Mouse (Mus musculus) E14TG2a.4 (cell line): ENCODE measurements around the gene Cd248.

ENCODE experiments used
- CTCF ChIP-seq: conservative IDR thresholded peaks from 2 replicates; pipeline ENCODE4 v1.5.1; 2014; ENCODE audit warnings: low read length
- NANOG ChIP-seq: IDR thresholded peaks from 2 replicates; pipeline ENCODE4 v1.6.1; 2014; ENCODE audit warnings: borderline replicate concordance, low read length, mixed read lengths
- POU5F1 ChIP-seq: IDR thresholded peaks from 2 replicates; pipeline ENCODE4 v1.6.1; 2014; ENCODE audit warnings: low read length, borderline replicate concordance

GRCm38 (mm10) chr19:5083961-5084833, 16.3 kb downstream of the Cd248 start:
- TF ChIP-seq CTCF, result no peak
- no peak for TF ChIP-seq POU5F1
- TF ChIP-seq NANOG, result no peak
